Comparison of ENCODE assay signal across 8 mouse cellular contexts in the genomic region with DNA sequence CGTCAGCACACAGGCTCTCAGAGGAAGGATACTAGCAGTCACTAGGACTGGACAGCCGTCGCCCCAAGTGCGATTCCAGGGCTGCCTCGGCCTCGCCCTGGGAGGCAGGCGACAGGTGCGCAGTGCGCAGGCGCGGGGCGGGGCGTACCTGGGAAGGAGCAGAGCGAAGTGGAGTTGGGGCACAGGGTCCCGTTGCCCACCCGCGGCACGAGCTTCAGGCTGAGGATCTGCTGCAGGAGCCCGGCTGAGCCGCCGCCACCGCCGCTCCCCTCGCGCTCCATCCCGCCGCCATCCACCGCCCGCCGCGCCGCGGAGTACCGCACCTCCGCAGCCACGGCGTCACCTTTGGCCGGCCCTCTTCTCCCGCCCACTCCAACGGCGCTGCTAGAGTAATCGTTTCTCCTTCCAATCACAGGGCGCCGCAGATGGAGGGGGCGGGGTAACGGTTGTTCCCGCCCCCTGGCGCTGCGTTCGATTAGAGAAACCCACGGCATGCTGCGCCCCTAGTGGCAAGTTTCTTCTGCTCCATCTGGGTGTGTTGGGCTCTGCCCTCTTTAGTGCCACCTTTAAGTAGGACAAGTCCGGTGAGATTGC. TPM values are rescaled to one million over a fixed set of nuclear protein-coding genes. Genes with fewer than 3 reads are reported as not detected.
DNase-seq lines count a peak whose midpoint lies in the region; ATAC-seq and TF ChIP-seq lines count a peak whose summit lies in the region.

A gene (minus strand): TSS at position 396 of the 594 bp plus-strand sequence.

- peaks cover 23% of the 10 kb centered on the region for H3K4me1 ChIP-seq in erythroblast, embryonic 14.5 days (ENCODE audit: control insufficient read depth)
- H3K4me1 ChIP-seq in heart, embryonic 11.5 days (ENCODE audit: control insufficient read depth, insufficient read depth, low read length), result peaks cover 4% of the 10 kb centered on the region; the same call in 1 of the 2 replicates
- peaks cover 3% of the 10 kb centered on the region; the same call in 1 of the 2 replicates for H3K4me1 ChIP-seq in kidney, embryonic 16.5 days (ENCODE audit: insufficient read depth, low read length)
- H3K4me1 ChIP-seq in liver, adult 2 months (ENCODE audit: control insufficient read depth, insufficient read depth, low read length), result peaks cover 3% of the 10 kb centered on the region; the same call in 1 of the 2 replicates

- H3K27ac ChIP-seq in heart, embryonic 11.5 days (ENCODE audit: low read depth, low read length), result peak within 1 kb of the TSS; percentile 78
- peak within 1 kb of the TSS; percentile 86 for H3K27ac ChIP-seq in kidney, embryonic 16.5 days (ENCODE audit: low read length)
- H3K27ac ChIP-seq in liver, adult 2 months (replicated peaks; ENCODE audit: insufficient read depth, low read depth, low read length), result peak within 1 kb of the TSS; percentile 38

- peak; percentile 67 for TF ChIP-seq CTCF in C2C12 (IDR thresholded peaks at IDR 0.05; ENCODE audit: control insufficient read depth, insufficient read depth, insufficient read length)
- peak; percentile 96 for TF ChIP-seq CTCF in brain, embryonic 14.5 days (IDR thresholded peaks at IDR 0.05; ENCODE audit: borderline replicate concordance, extremely low read depth, insufficient read depth, insufficient read length)
- TF ChIP-seq CTCF in liver, adult 2 months (IDR thresholded peaks at IDR 0.05; ENCODE audit: low read depth, low read length), result peak; percentile 90

- H3K27me3 ChIP-seq in C2C12 (ENCODE audit: control insufficient read depth, insufficient read depth, insufficient read length) (no peaks in the 10 kb centered on the region), myocyte (ENCODE audit: control insufficient read depth, insufficient read depth, insufficient read length) (no peaks in the 10 kb centered on the region)
- no peaks in the 10 kb centered on the region for H3K27me3 ChIP-seq in erythroblast, embryonic 14.5 days (ENCODE audit: control insufficient read depth)
- no peaks in the 10 kb centered on the region for H3K27me3 ChIP-seq in heart, embryonic 11.5 days (ENCODE audit: control insufficient read depth, insufficient read depth, low read length)
- no peaks in the 10 kb centered on the region for H3K27me3 ChIP-seq in kidney, embryonic 16.5 days (ENCODE audit: insufficient read depth, low read length)
- H3K27me3 ChIP-seq in liver, adult 2 months (ENCODE audit: control insufficient read depth, insufficient read depth, low read length), result no peaks in the 10 kb centered on the region
- no peaks in the 10 kb centered on the region; the same call in 1 of the 2 replicates for H3K27me3 ChIP-seq in splenic B cell, adult 2 months (ENCODE audit: control insufficient read depth, insufficient read depth, low read length, poor library complexity, severe bottlenecking)

- peak within 1 kb of the TSS; percentile 52 for H3K4me3 ChIP-seq in C2C12 (ENCODE audit: insufficient read depth, poor library complexity, severe bottlenecking)
- peak within 1 kb of the TSS; percentile 85 for H3K4me3 ChIP-seq in erythroblast, embryonic 14.5 days (replicated peaks)
- peak within 1 kb of the TSS; percentile 81 for H3K4me3 ChIP-seq in heart, embryonic 11.5 days (ENCODE audit: low read depth, low read length)
- peak within 1 kb of the TSS; percentile 81 for H3K4me3 ChIP-seq in kidney, embryonic 16.5 days (ENCODE audit: low read length)
- peak within 1 kb of the TSS; percentile 76 for H3K4me3 ChIP-seq in liver, adult 2 months (ENCODE audit: insufficient read depth, low read depth, low read length)
- peak within 1 kb of the TSS; percentile 35 for H3K4me3 ChIP-seq in myocyte

- peak within 1 kb of the TSS; percentile 87 for H3K4me2 ChIP-seq in heart, embryonic 11.5 days
- peak within 1 kb of the TSS; percentile 84 for H3K4me2 ChIP-seq in kidney, embryonic 16.5 days (replicated peaks; ENCODE audit: low read depth, low read length)
- peak within 1 kb of the TSS; percentile 80 for H3K4me2 ChIP-seq in myocyte (ENCODE audit: low read depth)

- peak; percentile 98 for ATAC-seq in heart, embryonic 11.5 days (replicated peaks; ENCODE audit: insufficient number of reproducible peaks, low FRiP score, low TSS enrichment)
- peak; percentile 98 for ATAC-seq in kidney, embryonic 16.5 days (ENCODE audit: low FRiP score, low TSS enrichment)

- H3K9me3 ChIP-seq in erythroblast, embryonic 14.5 days (ENCODE audit: control insufficient read depth, low read length), result peaks cover 3% of the 10 kb centered on the region; the same call in 1 of the 2 replicates
- no peaks in the 10 kb centered on the region for H3K9me3 ChIP-seq in heart, embryonic 11.5 days (replicated peaks; ENCODE audit: control insufficient read depth, low read length)
- no peaks in the 10 kb centered on the region for H3K9me3 ChIP-seq in kidney, embryonic 16.5 days (ENCODE audit: low read length)

- H3K9ac ChIP-seq in heart, embryonic 11.5 days (ENCODE audit: low read depth, low read length), result peak within 1 kb of the TSS; percentile 82
- H3K9ac ChIP-seq in kidney, embryonic 16.5 days (replicated peaks; ENCODE audit: low read length), result peak within 1 kb of the TSS; percentile 88
- H3K9ac ChIP-seq in liver, adult 2 months (ENCODE audit: low read depth, low read length), result peak within 1 kb of the TSS; percentile 68

- H3K79me2 ChIP-seq in C2C12 (ENCODE audit: control insufficient read depth, insufficient read depth) (no peaks in the 10 kb centered on the region), myocyte (ENCODE audit: control insufficient read depth, insufficient read depth) (no peaks in the 10 kb centered on the region)
- peaks cover 2% of the 10 kb centered on the region; the same call in 1 of the 2 replicates for H3K79me2 ChIP-seq in liver, adult 2 months (ENCODE audit: control insufficient read depth, insufficient read depth, low read length)

- WGBS in heart, embryonic 11.5 days (ENCODE audit: insufficient replicate concordance), result under 1% methylated on average over 49 of the region's 53 CpGs
- WGBS in kidney, embryonic 16.5 days, result 0% methylated on average over 44 of the region's 53 CpGs
- under 1% methylated on average over 50 of the region's 53 CpGs for WGBS in liver, adult 2 months

- no peaks in the 10 kb centered on the region for H3K79me3 ChIP-seq in C2C12 (ENCODE audit: low read depth)

- H3K36me3 ChIP-seq in C2C12 (ENCODE audit: control insufficient read depth, insufficient read depth), result no peaks in the 10 kb centered on the region
- peaks cover 8% of the 10 kb centered on the region for H3K36me3 ChIP-seq in erythroblast, embryonic 14.5 days (ENCODE audit: control insufficient read depth)
- H3K36me3 ChIP-seq in heart, embryonic 11.5 days (ENCODE audit: control insufficient read depth, insufficient read depth, low read length), result no peaks in the 10 kb centered on the region
- no peaks in the 10 kb centered on the region for H3K36me3 ChIP-seq in kidney, embryonic 16.5 days (ENCODE audit: insufficient read depth, low read length)
- H3K36me3 ChIP-seq in liver, adult 2 months (ENCODE audit: control insufficient read depth, insufficient read depth, low read length), result no peaks in the 10 kb centered on the region
- H3K36me3 ChIP-seq in myocyte (ENCODE audit: control insufficient read depth, insufficient read depth), result no peaks in the 10 kb centered on the region
- H3K36me3 ChIP-seq in splenic B cell, adult 2 months (ENCODE audit: control insufficient read depth, insufficient read depth, low read length, poor library complexity, severe bottlenecking), result no peaks in the 10 kb centered on the region

- H3ac ChIP-seq in C2C12 (ENCODE audit: control insufficient read depth, insufficient read length, low read depth) (peak within 1 kb of the TSS; percentile 74), myocyte (ENCODE audit: control insufficient read depth, insufficient read length) (peak within 1 kb of the TSS; percentile 1)

- peak; percentile 46; the same call in 1 of the 2 replicates for TF ChIP-seq POLR2A in brain, embryonic 14.5 days (IDR thresholded peaks at IDR 0.05; ENCODE audit: borderline replicate concordance, extremely low read depth, insufficient read depth, insufficient read length, poor library complexity, severe bottlenecking)
- TF ChIP-seq POLR2A in liver, adult 2 months (IDR thresholded peaks at IDR 0.05; ENCODE audit: extremely low read depth, insufficient read depth, low read length), result peak; percentile 11; the same call in 1 of the 2 replicates
- peak; percentile 87 for TF ChIP-seq POLR2A in myocyte (IDR thresholded peaks at IDR 0.05; ENCODE audit: insufficient read length, low read depth)

- DNase-seq in brain, embryonic 14.5 days (ENCODE audit: low read depth), result peak; percentile 98
- DNase-seq in liver, adult 2 months (ENCODE audit: extremely low read depth, low read depth, low spot score), result peak; percentile 84
- peak; percentile 99 for DNase-seq in splenic B cell, adult 2 months (ENCODE audit: low read depth, low spot score)

TF ChIP-seq in C2C12, 6 proteins besides CTCF, POLR2A, EP300 and RAD21:
- no peak for TF ChIP-seq MAX (IDR thresholded peaks at IDR 0.05)
- no peak for TF ChIP-seq FOSL1 (IDR thresholded peaks at IDR 0.05; ENCODE audit: insufficient read depth, low read length, poor library complexity, severe bottlenecking)
- no peak for TF ChIP-seq CEBPB (IDR thresholded peaks at IDR 0.05; ENCODE audit: low read depth)
- TF ChIP-seq USF1 (IDR thresholded peaks at IDR 0.05; ENCODE audit: low read depth), result no peak
- TF ChIP-seq MYOG (IDR thresholded peaks at IDR 0.05; ENCODE audit: control insufficient read depth, extremely low read depth, insufficient read length), result no peak
- no peak for TF ChIP-seq MYOD1 (IDR thresholded peaks at IDR 0.05; ENCODE audit: control insufficient read depth, insufficient read length, low read depth)

TF ChIP-seq in myocyte, 11 proteins besides CTCF, POLR2A, EP300 and RAD21 (continues in another document):
- peak; percentile 27 for TF ChIP-seq SRF (IDR thresholded peaks at IDR 0.05; ENCODE audit: control insufficient read depth, insufficient read length, low read depth)
- TF ChIP-seq E2F4 (IDR thresholded peaks at IDR 0.05; ENCODE audit: insufficient read depth), result peak; percentile 72
- no peak for TF ChIP-seq TCF3 (IDR thresholded peaks at IDR 0.05; ENCODE audit: insufficient read length, low read depth)
- TF ChIP-seq POLR2AphosphoS2 (IDR thresholded peaks at IDR 0.05; ENCODE audit: insufficient read length, low read depth), result peak; percentile 59
- peak in 2 of 3 experiments; percentile 42 to 85 for TF ChIP-seq MYOD1 (IDR thresholded peaks at IDR 0.05; ENCODE audit: control insufficient read depth in 1 of 3, insufficient read length in 2 of 3, low read depth in 2 of 3)
- no peak for TF ChIP-seq USF1 (IDR thresholded peaks at IDR 0.05; ENCODE audit: low read depth)
- no peak for TF ChIP-seq TCF12 (IDR thresholded peaks at IDR 0.05; ENCODE audit: insufficient read depth, poor library complexity, severe bottlenecking)

RNA-seq across cellular contexts. Expression of the gene that starts here (rescaled TPM):
- polyA plus RNA-seq in C2C12 (2012; fragmentation: generic; extraction: Trizol) (1.1 TPM), myocyte (2012; fragmentation: generic; extraction: Trizol) (0.92 TPM)
- polyA plus RNA-seq in brain, embryonic 14.5 days (2012; rRNA removed), result 3.8 and 4.1 TPM in 2 replicates
- polyA plus RNA-seq in erythroblast, embryonic 14.5 days (2012), result 0.07 and 0.08 TPM in 2 replicates
- polyA plus RNA-seq in heart, embryonic 11.5 days (2014; fragmentation: Nextera tagmentation; extraction: Ambion mirVana), result 4.5 and 5.8 TPM in 2 replicates
- 10.6 and 13.7 TPM in 2 replicates for polyA plus RNA-seq in kidney, embryonic 16.5 days (2015; fragmentation: Nextera tagmentation; extraction: Ambion mirVana)
- 5.0 and 7.9 TPM in 2 replicates for total RNA-seq in liver, adult 2 months (2014; rRNA removed)
- 3.3 and 3.8 TPM in 2 replicates for polyA plus RNA-seq in liver, adult 2 months (2012; rRNA removed)

Comparison
In these comparisons a context has a peak if more than half of its experiments do, and no peak if none do; other contexts are left out.
1. Peak in every context shown above with its lines: DNase-seq, ATAC-seq, H3K4me3 ChIP-seq and H3K27ac ChIP-seq.
2. H3K4me3 ChIP-seq: peak in every context shown above with its lines; median percentile 85 in erythroblast, embryonic 14.5 days; 81 in heart, embryonic 11.5 days; 81 in kidney, embryonic 16.5 days; 76 in liver, adult 2 months; 52 in C2C12; 35 in myocyte.
3. POLR2A ChIP-seq: peak in every context shown above with its lines; median percentile 87 in myocyte; 46 in brain, embryonic 14.5 days; 11 in liver, adult 2 months.